ENCODE assay signal across 8 mouse cellular contexts in the genomic region with DNA sequence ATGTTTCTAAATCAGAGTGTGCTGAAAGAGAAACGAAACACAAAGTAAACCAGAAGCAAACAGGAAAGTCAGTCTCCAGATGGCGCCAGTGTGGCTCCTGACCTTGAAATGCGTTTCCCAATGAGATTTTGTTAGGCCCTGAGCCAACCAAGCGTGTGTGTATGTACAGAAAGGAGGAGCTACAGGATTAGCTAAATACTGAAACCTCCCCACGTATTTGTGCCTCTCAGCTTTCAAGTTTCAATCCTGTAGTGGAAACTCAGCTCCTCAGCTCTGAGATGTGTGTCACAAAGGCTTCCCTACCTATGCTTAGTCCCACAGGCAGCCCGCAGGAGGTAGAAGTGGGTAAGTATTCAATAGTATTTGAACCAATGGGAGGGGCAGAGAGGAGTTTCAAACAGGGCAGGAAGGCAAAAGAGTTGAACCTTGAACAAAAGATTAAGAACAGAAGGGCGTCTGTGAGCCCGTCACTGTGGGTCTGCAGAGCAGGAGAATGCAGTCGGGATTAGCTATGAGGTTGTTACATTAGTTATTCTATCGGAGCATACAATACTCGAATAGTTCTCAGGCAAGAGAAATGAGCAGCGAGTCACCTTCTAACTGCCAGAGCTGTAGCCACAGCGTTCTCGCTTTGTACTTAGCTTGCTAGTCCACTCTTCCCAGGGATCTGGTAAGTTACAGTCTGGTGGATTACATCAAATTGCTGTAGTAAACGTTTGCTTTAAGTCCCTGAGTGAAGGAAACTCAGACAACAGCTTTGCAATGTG. TPM values are rescaled to one million over a fixed set of nuclear protein-coding genes. Genes with fewer than 3 reads are reported as not detected.
DNase-seq lines count a peak whose midpoint lies in the region; ATAC-seq lines count a peak whose summit lies in the region.

TSS of gene Clec2d (plus strand) at position 213 of the 767 bp plus-strand sequence.

- no peaks in the 10 kb centered on the region for H3K9me3 ChIP-seq in hindbrain, embryonic 12.5 days (replicated peaks)

- peak within 1 kb of the TSS; percentile 56 for H3K4me2 ChIP-seq in hindbrain, embryonic 12.5 days (replicated peaks)

- peak; percentile 86 for ATAC-seq in hindbrain, embryonic 12.5 days (ENCODE audit: low FRiP score)

- H3K27me3 ChIP-seq in hindbrain, embryonic 12.5 days = no peaks in the 10 kb centered on the region

- peak within 1 kb of the TSS; percentile 32 for H3K4me3 ChIP-seq in hindbrain, embryonic 12.5 days

- H3K36me3 ChIP-seq in hindbrain, embryonic 12.5 days = no peaks in the 10 kb centered on the region

- H3K9ac ChIP-seq in hindbrain, embryonic 12.5 days = peak within 1 kb of the TSS; percentile 32; the same call in 1 of the 2 replicates

- H3K4me1 ChIP-seq in hindbrain, embryonic 12.5 days = 0 out of 2 replicates have a peak, but pooled peaks cover 4% of the 10 kb centered on the region

- DNase-seq in WW6 (ENCODE audit: low read depth, low spot score) = peak; percentile 56
- peak; percentile 41 to 51 for DNase-seq in cerebellum, postnatal 14 days
- DNase-seq in frontal cortex, postnatal 14 days (ENCODE audit: low spot score in 2 of 2) = peak; percentile 12 to 19
- peak; percentile 28 to 52 for DNase-seq in layer of hippocampus, postnatal 14 days (ENCODE audit: low spot score in 2 of 2)
- DNase-seq in lung, postnatal 36 days = peak; percentile 98
- DNase-seq in retina, embryonic 14.5 days (ENCODE audit: low spot score) = peak; percentile 81
- peak; percentile 76 to 81 for DNase-seq in thymus, postnatal 36 days

- WGBS in hindbrain, embryonic 12.5 days = 5% methylated on average over 15 of the region's 15 CpGs

- H3K27ac ChIP-seq in hindbrain, embryonic 12.5 days = peak within 1 kb of the TSS; percentile 82

RNA-seq across cellular contexts. Expression of gene Clec2d, which starts in this region (rescaled TPM):
- polyA plus RNA-seq in hindbrain, embryonic 12.5 days (2016; fragmentation: Nextera tagmentation; extraction: Ambion mirVana) = not detected in 2 replicates
- 1 to 10 TPM; 6.9 to 7.6 TPM for total RNA-seq in layer of hippocampus, postnatal 14 days (2021)

Comparison
In these comparisons a context has a peak if more than half of its experiments do, and no peak if none do; other contexts are left out.
1. Peak in every context shown above with its lines: DNase-seq, ATAC-seq, H3K4me3 ChIP-seq and H3K27ac ChIP-seq.
2. Peak in ATAC-seq, H3K4me3 ChIP-seq, H3K27ac ChIP-seq, H3K9ac ChIP-seq and H3K4me2 ChIP-seq in hindbrain, embryonic 12.5 days; RNA of the gene not detected or under 1 TPM.
3. DNase-seq: peak in every context shown above with its lines; median percentile 98 in lung, postnatal 36 days; 81 in retina, embryonic 14.5 days; 78 in thymus, postnatal 36 days; 56 in WW6; 46 in cerebellum, postnatal 14 days; 40 in layer of hippocampus, postnatal 14 days; 16 in frontal cortex, postnatal 14 days.